Mouse (Mus musculus) hematopoietic stem cell, adult 5-6 weeks (primary cell): ENCODE measurements around the gene Gm29276. TPM values are rescaled to one million over a fixed set of nuclear protein-coding genes. Genes with fewer than 3 reads are reported as not detected.
"Not testable (repeated sequence)": the region's sequence is repeated elsewhere in the genome, so short reads cannot be mapped to it uniquely, and the experiment has no call there.

Experiments used
- ATAC-seq, 2 experiments: fragments of 125-278 bp in 1 of 2; replicated peaks in 1 of 2; 2 replicates each; pipeline ENCODE4 v1.8.0; 2016 to 2017; ENCODE audit warnings: inconsistent platforms in 2 of 2, mild to moderate bottlenecking in 2 of 2, moderate number of reproducible peaks in 2 of 2, low read depth in 1 of 2, moderate TSS enrichment in 1 of 2; ENCODE audit not compliant: low FRiP score in 2 of 2, poor library complexity in 2 of 2, severe bottlenecking in 2 of 2, insufficient read depth in 1 of 2, low TSS enrichment in 1 of 2
- total RNA-seq: library from RNA; stranded (forward); fragments of 172-1452, 232-1000 nt; gene quantifications from 2 replicates; pipeline ENCODE4 v1.2.3, GENCODE M21; 2017

Gm29276 gene
- total RNA-seq: not detected in 2 replicates

GRCm38 (mm10) chrY:42582150-42582549 is at the start of gene Gm29276:
Gm29276 (minus strand) TSS chrY:42582250.
- not testable (repeated sequence) for ATAC-seq
